Mouse (Mus musculus): Measurements from ENCODE around the gene Akap7.
"Not testable (repeated sequence)": the region's sequence is repeated elsewhere in the genome, so short reads cannot be mapped to it uniquely, and the experiment has no call there.

Gene Akap7

GRCm38 (mm10) chr10:25207866-25208265, 99.8 kb downstream of the Akap7 start:
- in situ Hi-C loops (cut with MboI; ENCODE audit: unreplicated experiment in 2 of 2), result loop anchor here in 1 of 2 experiments (25.0 kb wide), 1 partner anchor 571 kb away; no protein-coding TSS in a partner anchor

- in situ Hi-C loops (cut with MboI; ENCODE audit: unreplicated experiment in 2 of 2), result loop anchor here in 1 of 2 experiments (25.0 kb wide), 1 partner anchor 563 kb away; no protein-coding TSS in a partner anchor
Measured at GRCm38 (mm10) chr10:25200691-25201090, 107.0 kb downstream of the Akap7 start.

- in situ Hi-C loops (cut with MboI; ENCODE audit: unreplicated experiment in 2 of 2), result loop anchor here in 1 of 2 experiments (25.0 kb wide), 1 partner anchor 562 kb away; no protein-coding TSS in a partner anchor
Measured at GRCm38 (mm10) chr10:25199510-25200353, 107.9 kb downstream of the Akap7 start.

- in situ Hi-C loops (cut with MboI; ENCODE audit: unreplicated experiment in 2 of 2), result no loop called here
Measured at GRCm38 (mm10) chr10:25198575-25198974, 109.1 kb downstream of the Akap7 start.

GRCm38 (mm10) chr10:25198048-25198447, 109.6 kb downstream of the Akap7 start:
- in situ Hi-C loops (cut with MboI; ENCODE audit: unreplicated experiment in 2 of 2), result no loop called here

- in situ Hi-C loops (cut with MboI; ENCODE audit: unreplicated experiment in 2 of 2), result no loop called here
Measured at GRCm38 (mm10) chr10:25192180-25193073, 115.2 kb downstream of the Akap7 start.

- in situ Hi-C loops (cut with MboI; ENCODE audit: unreplicated experiment in 2 of 2), result no loop called here
Measured at GRCm38 (mm10) chr10:25191166-25191565, 116.5 kb downstream of the Akap7 start.

- in situ Hi-C loops (cut with MboI; ENCODE audit: unreplicated experiment in 2 of 2), result not testable (repeated sequence)
Measured at GRCm38 (mm10) chr10:25186240-25186639, 121.4 kb downstream of the Akap7 start.

- in situ Hi-C loops (cut with MboI; ENCODE audit: unreplicated experiment in 2 of 2), result no loop called here
Measured at GRCm38 (mm10) chr10:25185691-25186090, 122.0 kb downstream of the Akap7 start.

- in situ Hi-C loops (cut with MboI; ENCODE audit: unreplicated experiment in 2 of 2), result no loop called here
Measured at GRCm38 (mm10) chr10:25184819-25185603, 122.7 kb downstream of the Akap7 start.

GRCm38 (mm10) chr10:25183271-25183670, 124.4 kb downstream of the Akap7 start:
- in situ Hi-C loops (cut with MboI; ENCODE audit: unreplicated experiment in 2 of 2), result no loop called here

- in situ Hi-C loops (cut with MboI; ENCODE audit: unreplicated experiment in 2 of 2), result no loop called here
Measured at GRCm38 (mm10) chr10:25179030-25179429, 128.6 kb downstream of the Akap7 start.

- in situ Hi-C loops (cut with MboI; ENCODE audit: unreplicated experiment in 2 of 2), result no loop called here
Measured at GRCm38 (mm10) chr10:25177270-25177669, 130.4 kb downstream of the Akap7 start.

- in situ Hi-C loops (cut with MboI; ENCODE audit: unreplicated experiment in 2 of 2), result loop anchor here in 1 of 2 experiments (25.0 kb wide), 1 partner anchor 1612 kb away; no protein-coding TSS in a partner anchor
Measured at GRCm38 (mm10) chr10:25174872-25175271, 132.8 kb downstream of the Akap7 start.

GRCm38 (mm10) chr10:25167365-25168194, 140.1 kb downstream of the Akap7 start:
- in situ Hi-C loops (cut with MboI; ENCODE audit: unreplicated experiment in 2 of 2), result loop anchor here in 1 of 2 experiments (25.0 kb wide), 1 partner anchor 1620 kb away; no protein-coding TSS in a partner anchor

GRCm38 (mm10) chr10:25163510-25163909, 144.2 kb downstream of the Akap7 start:
- in situ Hi-C loops (cut with MboI; ENCODE audit: unreplicated experiment in 2 of 2), result loop anchor here in 1 of 2 experiments (25.0 kb wide), 1 partner anchor 1624 kb away; no protein-coding TSS in a partner anchor

GRCm38 (mm10) chr10:25161701-25162100, 146.0 kb downstream of the Akap7 start:
- in situ Hi-C loops (cut with MboI; ENCODE audit: unreplicated experiment in 2 of 2), result loop anchor here in 1 of 2 experiments (25.0 kb wide), 1 partner anchor 1626 kb away; no protein-coding TSS in a partner anchor

GRCm38 (mm10) chr10:25158651-25159050, 149.0 kb downstream of the Akap7 start:
- in situ Hi-C loops (cut with MboI; ENCODE audit: unreplicated experiment in 2 of 2), result loop anchor here in 1 of 2 experiments (25.0 kb wide), 1 partner anchor 1629 kb away; no protein-coding TSS in a partner anchor

GRCm38 (mm10) chr10:25157339-25157738, 150.3 kb downstream of the Akap7 start:
- in situ Hi-C loops (cut with MboI; ENCODE audit: unreplicated experiment in 2 of 2), result loop anchor here in 1 of 2 experiments (25.0 kb wide), 1 partner anchor 1630 kb away; no protein-coding TSS in a partner anchor

All from v-Abl transformed pro-B cells (cell line).